Mouse (Mus musculus): ENCODE results near the gene Mthfd2. TPM values are rescaled to one million over a fixed set of nuclear protein-coding genes. Genes with fewer than 3 reads are reported as not detected.

Gene Mthfd2
- polyA plus RNA-seq, 1 experiment from 2014 or later: 25.4 TPM

DNA sequence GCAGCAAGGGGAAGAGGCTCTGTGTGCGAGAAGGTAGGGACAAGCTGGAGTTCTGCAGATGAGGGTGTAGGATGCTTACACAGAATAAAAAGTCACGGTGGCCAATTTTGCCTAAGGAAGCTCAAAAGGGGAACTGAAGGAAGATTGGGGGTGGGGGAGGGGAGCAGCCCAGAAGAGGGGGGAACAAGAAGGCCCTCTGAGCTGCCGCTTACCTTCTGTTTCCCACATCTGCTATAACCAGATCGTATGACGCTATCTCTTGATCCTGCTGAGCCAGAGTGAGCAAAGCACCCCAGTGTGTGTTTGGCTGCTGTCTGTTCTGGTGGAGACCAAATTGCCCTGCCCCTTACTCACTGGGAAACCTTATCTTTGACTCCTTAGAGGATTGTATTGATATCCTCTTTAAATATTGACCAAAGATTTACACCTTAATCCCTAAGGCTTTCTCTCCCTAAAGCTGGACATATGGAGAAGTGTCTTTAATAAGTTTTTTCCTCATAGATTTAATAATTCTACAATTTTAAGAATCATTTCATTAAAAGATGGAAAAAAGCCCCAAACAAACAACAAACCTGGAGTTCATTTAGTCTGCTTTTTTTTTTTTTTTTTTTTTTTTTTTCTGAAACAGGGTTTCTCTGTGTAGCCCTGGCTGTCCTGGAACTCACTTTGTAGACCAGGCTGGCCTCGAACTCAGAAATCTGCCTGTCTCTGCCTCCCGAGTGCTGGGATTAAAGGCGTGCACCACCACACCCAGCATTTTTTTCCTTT, 1.9 kb downstream of the Mthfd2 start:
- no peak overlapping the region for H3K9ac ChIP-seq (replicated peaks)
- 72% methylated on average over 8 of the region's 8 CpGs for WGBS
- H3K27me3 ChIP-seq: no peaks in the 10 kb centered on the region
- 0 out of 2 replicates have a peak, but pooled peaks cover 1% of the 10 kb centered on the region for H3K36me3 ChIP-seq
- no peak for ATAC-seq (replicated peaks)
- H3K4me3 ChIP-seq: no peak overlapping the region
- peaks cover 20% of the 10 kb centered on the region for H3K4me1 ChIP-seq
- H3K4me2 ChIP-seq (replicated peaks): no peak overlapping the region
- no peak overlapping the region for H3K27ac ChIP-seq (replicated peaks)
- no peaks in the 10 kb centered on the region for H3K9me3 ChIP-seq

- Histone ChIP-seq H3K9ac (replicated peaks) (no peak overlapping the region), H3K36me3 (no peaks in the 10 kb centered on the region), H3K4me3 (no peak overlapping the region), H3K9me3 (no peaks in the 10 kb centered on the region), H3K4me2 (replicated peaks) (no peak overlapping the region), H3K27me3 (no peaks in the 10 kb centered on the region), H3K27ac (replicated peaks) (no peak overlapping the region), H3K4me1 (peaks cover 19% of the 10 kb centered on the region)
- WGBS: 68% methylated on average over 2 of the region's 2 CpGs
- no peak for ATAC-seq (replicated peaks)
Measured at GRCm38 (mm10) chr6:83322794-83323193, 2.9 kb downstream of the Mthfd2 start.

- 71% methylated on average over 1 of the region's 1 CpGs for WGBS
- H3K9ac ChIP-seq (replicated peaks): no peak overlapping the region
- H3K4me3 ChIP-seq: no peak overlapping the region
- H3K27ac ChIP-seq (replicated peaks): no peak overlapping the region
- H3K4me1 ChIP-seq: peaks cover 12% of the 10 kb centered on the region
- no peaks in the 10 kb centered on the region for H3K9me3 ChIP-seq
- ATAC-seq (replicated peaks): no peak
- H3K4me2 ChIP-seq (replicated peaks): no peak overlapping the region
- H3K36me3 ChIP-seq: no peaks in the 10 kb centered on the region
- no peaks in the 10 kb centered on the region for H3K27me3 ChIP-seq
Measured at GRCm38 (mm10) chr6:83321927-83322326, 3.8 kb downstream of the Mthfd2 start.

DNA sequence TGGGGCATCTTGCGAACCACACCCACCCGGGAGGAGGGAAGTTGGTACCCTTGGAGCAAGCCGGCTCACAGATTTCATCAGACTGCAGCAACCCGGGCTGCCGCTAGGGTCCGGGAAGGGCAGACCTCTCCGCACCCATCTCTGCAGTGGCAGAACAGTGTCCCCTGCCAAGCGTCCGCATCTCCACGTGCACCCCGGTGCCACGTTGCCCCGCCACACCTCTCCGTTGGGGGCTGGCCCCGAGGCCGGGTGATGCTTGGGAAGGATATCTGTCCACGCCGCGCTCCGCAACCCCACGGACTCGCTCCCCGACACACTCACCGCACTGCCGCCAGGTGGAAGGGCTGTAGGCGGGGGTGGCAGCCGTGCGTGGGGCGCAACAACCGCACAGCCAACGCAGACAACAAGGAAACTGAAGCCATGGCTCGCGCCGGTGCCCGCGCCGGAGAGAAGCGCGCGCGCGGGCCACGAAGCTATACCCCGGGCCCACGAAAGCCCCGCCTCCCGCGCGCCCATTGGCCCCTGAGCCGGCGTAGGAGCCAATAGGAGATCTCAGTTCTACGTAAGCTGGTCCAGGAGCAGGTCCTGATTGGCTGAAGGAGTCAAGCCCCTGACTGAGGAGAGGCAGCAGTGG, 8.5 kb downstream of the Mthfd2 start:
- Histone ChIP-seq H3K4me3 (peak overlapping the region; percentile 100), H3K27ac (replicated peaks) (peak overlapping the region; percentile 77), H3K36me3 (peaks cover 3% of the 10 kb centered on the region; the same call in 1 of the 2 replicates), H3K9me3 (no peaks in the 10 kb centered on the region), H3K9ac (replicated peaks) (peak overlapping the region; percentile 93), H3K4me1 (peaks cover 16% of the 10 kb centered on the region), H3K4me2 (replicated peaks) (peak overlapping the region; percentile 92), H3K27me3 (no peaks in the 10 kb centered on the region)
- ATAC-seq (replicated peaks): peak; percentile 99
- under 1% methylated on average over 52 of the region's 52 CpGs for WGBS

DNA sequence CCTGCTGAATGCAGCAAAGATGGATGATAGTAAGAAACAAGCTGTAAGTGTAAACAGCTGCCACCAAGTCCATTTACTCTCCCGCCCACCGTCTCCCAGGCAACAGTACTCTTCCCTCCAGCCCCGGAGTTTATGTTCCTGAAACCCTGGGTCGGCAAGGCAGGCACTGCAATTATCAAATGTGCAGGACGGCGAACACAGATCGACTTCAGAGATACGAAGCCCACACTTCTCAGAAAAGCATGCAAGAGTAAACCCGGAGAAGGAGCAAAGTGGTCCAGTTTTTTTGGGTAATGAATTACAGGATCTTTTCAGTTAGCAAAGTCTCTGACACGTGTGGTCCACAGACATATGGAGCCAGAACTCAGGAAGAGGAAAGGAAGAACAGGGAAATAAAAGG, 9.7 kb downstream of the Mthfd2 start:
- 11% methylated on average over 10 of the region's 10 CpGs for WGBS
- H3K9me3 ChIP-seq: no peaks in the 10 kb centered on the region
- peak overlapping the region; percentile 92 for H3K4me2 ChIP-seq (replicated peaks)
- no peak overlapping the region for H3K9ac ChIP-seq (replicated peaks)
- no peak overlapping the region for H3K27ac ChIP-seq (replicated peaks)
- peak overlapping the region; percentile 100 for H3K4me3 ChIP-seq
- H3K36me3 ChIP-seq: peaks cover 12% of the 10 kb centered on the region
- H3K27me3 ChIP-seq: no peaks in the 10 kb centered on the region
- H3K4me1 ChIP-seq: peaks cover 16% of the 10 kb centered on the region
- ATAC-seq (replicated peaks): no peak

- H3K9ac ChIP-seq (replicated peaks): no peak overlapping the region
- H3K4me2 ChIP-seq (replicated peaks): no peak overlapping the region
- H3K27ac ChIP-seq (replicated peaks): no peak overlapping the region
- H3K27me3 ChIP-seq: no peaks in the 10 kb centered on the region
- ATAC-seq (replicated peaks): no peak
- H3K4me3 ChIP-seq: no peak overlapping the region
- peaks cover 18% of the 10 kb centered on the region for H3K36me3 ChIP-seq
- no peaks in the 10 kb centered on the region for H3K9me3 ChIP-seq
- peaks cover 16% of the 10 kb centered on the region for H3K4me1 ChIP-seq
Measured at GRCm38 (mm10) chr6:83315293-83315692, 10.4 kb downstream of the Mthfd2 start.

- Histone ChIP-seq H3K9ac (replicated peaks) (no peak overlapping the region), H3K9me3 (no peaks in the 10 kb centered on the region), H3K27ac (replicated peaks) (no peak overlapping the region), H3K36me3 (peaks cover 27% of the 10 kb centered on the region), H3K4me2 (replicated peaks) (no peak overlapping the region), H3K4me1 (peaks cover 16% of the 10 kb centered on the region), H3K4me3 (no peak overlapping the region), H3K27me3 (no peaks in the 10 kb centered on the region)
- no peak for ATAC-seq (replicated peaks)
- whole genome bisulfite sequencing: 93% methylated on average over 8 of the region's 8 CpGs
Measured at GRCm38 (mm10) chr6:83312514-83312913, 13.2 kb downstream of the Mthfd2 start.

GRCm38 (mm10) chr6:83312021-83312420, 13.7 kb downstream of the Mthfd2 start:
- no peak for ATAC-seq (replicated peaks)

DNA sequence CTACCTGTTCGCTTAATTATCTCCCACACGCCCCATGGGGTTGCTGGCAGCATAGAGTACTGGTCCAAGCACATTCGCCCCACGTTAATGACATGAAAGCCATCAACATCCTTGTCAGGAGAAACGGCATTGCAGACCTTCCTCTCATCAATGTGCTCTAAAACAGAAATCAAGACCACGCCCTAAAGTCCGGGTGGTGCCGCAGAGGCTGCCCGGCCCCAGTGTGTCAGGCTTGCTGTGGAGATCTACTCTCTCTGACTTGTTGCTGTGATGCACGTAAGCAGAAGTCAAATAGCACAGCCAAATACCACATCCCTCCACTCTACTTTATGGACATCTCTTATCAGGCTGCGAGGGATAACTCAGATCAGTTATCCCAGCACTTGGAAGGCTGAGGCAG, 14.5 kb downstream of the Mthfd2 start:
- H3K4me3 ChIP-seq: no peak overlapping the region
- peaks cover 9% of the 10 kb centered on the region for H3K4me1 ChIP-seq
- no peak for ATAC-seq (replicated peaks)
- peaks cover 32% of the 10 kb centered on the region for H3K36me3 ChIP-seq
- 93% methylated on average over 11 of the region's 11 CpGs for WGBS
- H3K27me3 ChIP-seq: no peaks in the 10 kb centered on the region
- no peak overlapping the region for H3K4me2 ChIP-seq (replicated peaks)
- no peaks in the 10 kb centered on the region for H3K9me3 ChIP-seq
- no peak overlapping the region for H3K9ac ChIP-seq (replicated peaks)
- H3K27ac ChIP-seq (replicated peaks): no peak overlapping the region

More at GRCm38 (mm10) chr6:83312021-83312420, 13.7 kb downstream of the Mthfd2 start:
- H3K9ac ChIP-seq (replicated peaks): no peak overlapping the region
- H3K9me3 ChIP-seq: no peaks in the 10 kb centered on the region
- 96% methylated on average over 7 of the region's 7 CpGs for WGBS
- no peak overlapping the region for H3K4me2 ChIP-seq (replicated peaks)
- no peak overlapping the region for H3K4me3 ChIP-seq
- no peak overlapping the region for H3K27ac ChIP-seq (replicated peaks)
- H3K36me3 ChIP-seq: peaks cover 27% of the 10 kb centered on the region
- H3K4me1 ChIP-seq: peaks cover 16% of the 10 kb centered on the region
- no peaks in the 10 kb centered on the region for H3K27me3 ChIP-seq

- no peaks in the 10 kb centered on the region for H3K4me1 ChIP-seq
- no peak overlapping the region for H3K4me2 ChIP-seq (replicated peaks)
- 94% methylated on average over 7 of the region's 7 CpGs for WGBS
- no peak overlapping the region for H3K9ac ChIP-seq (replicated peaks)
- H3K27me3 ChIP-seq: no peaks in the 10 kb centered on the region
- H3K9me3 ChIP-seq: no peaks in the 10 kb centered on the region
- no peak overlapping the region for H3K27ac ChIP-seq (replicated peaks)
- H3K4me3 ChIP-seq: no peak overlapping the region
- ATAC-seq (replicated peaks): no peak
- peaks cover 43% of the 10 kb centered on the region for H3K36me3 ChIP-seq
Measured at GRCm38 (mm10) chr6:83309017-83309416, 16.7 kb downstream of the Mthfd2 start.

DNA sequence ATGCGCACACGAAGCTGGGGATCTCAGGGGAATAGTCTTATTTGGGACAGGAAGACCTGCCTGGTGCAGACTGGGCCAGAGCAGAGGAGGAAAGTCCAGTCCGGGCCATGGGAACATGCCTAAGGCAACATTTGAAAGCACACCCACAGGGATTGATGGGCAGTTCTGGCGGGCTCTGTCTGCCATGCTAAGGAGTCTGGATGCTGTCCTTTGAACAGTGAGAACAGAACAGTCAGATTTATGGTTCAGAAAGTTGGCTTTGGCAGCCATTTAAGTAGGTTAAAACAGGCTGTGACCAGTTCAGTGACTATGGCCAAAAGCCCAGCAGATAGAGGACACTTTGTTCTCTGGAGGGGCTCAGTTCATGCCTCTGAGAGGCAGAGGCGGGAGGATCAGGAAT, 23.4 kb downstream of the Mthfd2 start:
- no peaks in the 10 kb centered on the region for H3K27me3 ChIP-seq
- H3K9ac ChIP-seq (replicated peaks): no peak overlapping the region
- no peak overlapping the region for H3K4me3 ChIP-seq
- H3K4me2 ChIP-seq (replicated peaks): no peak overlapping the region
- no peak overlapping the region for H3K27ac ChIP-seq (replicated peaks)
- no peaks in the 10 kb centered on the region for H3K4me1 ChIP-seq
- 77% methylated on average over 5 of the region's 5 CpGs for WGBS
- no peaks in the 10 kb centered on the region for H3K9me3 ChIP-seq
- ATAC-seq (replicated peaks): no peak
- H3K36me3 ChIP-seq: peaks cover 16% of the 10 kb centered on the region

- Histone ChIP-seq H3K27ac (replicated peaks) (no peak overlapping the region), H3K4me1 (no peaks in the 10 kb centered on the region), H3K9me3 (no peaks in the 10 kb centered on the region), H3K36me3 (peaks cover 12% of the 10 kb centered on the region), H3K27me3 (no peaks in the 10 kb centered on the region), H3K9ac (replicated peaks) (no peak overlapping the region), H3K4me2 (replicated peaks) (no peak overlapping the region), H3K4me3 (no peak overlapping the region)
- no peak for ATAC-seq (replicated peaks)
- WGBS: 89% methylated on average over 2 of the region's 2 CpGs
Measured at GRCm38 (mm10) chr6:83301294-83301693, 24.4 kb downstream of the Mthfd2 start.
